Mouse (Mus musculus) brain, embryonic 14.5 days (tissue): Measurements from ENCODE around the gene Dnaic2.

ENCODE experiments used
- CTCF ChIP-seq: fragments of 200-500 bp; IDR thresholded peaks from 2 replicates; pipeline ENCODE4 v1.5.1; 2012; ENCODE audit warnings: inconsistent platforms, mild to moderate bottlenecking, moderate library complexity, borderline replicate concordance; ENCODE audit not compliant: insufficient read depth, insufficient read length; ENCODE audit errors: extremely low read depth
- POLR2A ChIP-seq: fragments of 200-500 bp; IDR thresholded peaks from 2 replicates; pipeline ENCODE4 v1.6.1; 2012; ENCODE audit warnings: mild to moderate bottlenecking, inconsistent platforms, borderline replicate concordance; ENCODE audit not compliant: poor library complexity, insufficient read depth, insufficient read length, severe bottlenecking; ENCODE audit errors: extremely low read depth

DNA sequence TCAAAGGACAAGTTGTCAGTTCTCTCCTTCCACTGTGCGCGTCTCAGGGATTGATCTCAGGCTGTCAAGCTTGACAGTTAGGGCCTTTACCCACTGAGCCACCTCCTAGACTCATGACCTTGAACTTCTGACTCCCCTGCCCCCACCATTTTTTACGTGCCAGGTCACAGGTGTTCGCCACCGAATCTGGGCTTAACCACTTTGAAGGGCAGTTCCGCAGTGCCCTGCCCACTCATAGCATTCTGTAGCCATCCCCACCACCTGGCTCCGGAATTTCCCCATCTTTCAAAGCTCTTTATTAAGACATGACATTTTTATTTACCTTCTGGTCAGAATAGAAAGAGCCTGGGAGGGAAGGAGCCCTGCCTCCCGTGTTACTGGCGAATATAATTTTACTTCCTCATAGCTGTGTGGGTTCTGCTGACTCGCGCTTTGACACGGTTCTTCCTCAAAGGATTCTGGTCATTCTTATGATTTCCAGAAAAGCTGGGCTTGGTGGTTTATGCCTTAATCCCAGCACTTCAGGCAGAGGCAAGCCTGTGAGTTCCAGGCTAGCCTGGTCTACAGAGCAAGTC is 20.4 kb downstream of the Dnaic2 start:
- TF ChIP-seq POLR2A (no peak), CTCF (no peak)
